26 mouse cellular contexts compared by ENCODE assay signal in the genomic region with DNA sequence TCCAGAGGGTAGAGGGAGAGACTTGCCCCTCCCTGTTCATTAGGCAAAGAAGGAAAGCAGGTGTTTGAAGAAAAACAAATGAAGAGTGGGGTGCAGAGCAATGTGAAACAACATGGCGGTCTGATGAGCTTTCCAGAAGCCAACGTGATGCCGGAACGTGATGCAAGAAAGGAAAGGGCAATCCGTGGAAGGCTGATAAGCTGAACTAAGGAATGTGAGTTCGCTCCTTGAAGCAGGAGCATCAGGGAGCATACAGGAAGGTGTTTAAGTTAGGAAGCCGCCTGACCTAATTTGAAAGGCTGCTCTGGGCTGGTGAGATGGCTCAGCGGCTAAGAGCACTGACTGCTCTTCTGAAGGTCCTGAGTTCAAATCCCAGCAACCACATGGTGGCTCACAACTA. TPM values are rescaled to one million over a fixed set of nuclear protein-coding genes. Genes with fewer than 3 reads are reported as not detected.
DNase-seq lines count a peak whose midpoint lies in the region; TF ChIP-seq lines count a peak whose summit lies in the region.
"Had no signal": no experiment of that assay in that cellular context is flagged by ENCODE, and none has a peak within 500 bp of the region (broad histone marks: within the 10 kb centered on the region; RNA-seq: fewer than 3 reads in every experiment).

No protein-coding gene starts in this region.

- H3K4me1 ChIP-seq in small intestine, adult 2 months (ENCODE audit: control insufficient read depth, insufficient read depth, insufficient read length, low read length): peaks cover 24% of the 10 kb centered on the region; the same call in 1 of the 2 replicates

- H3K36me3 ChIP-seq in small intestine, adult 2 months (ENCODE audit: control insufficient read depth, insufficient read depth, low read length): no peaks in the 10 kb centered on the region
- H3K36me3 ChIP-seq: embryonic facial prominence, embryonic 13.5 days; G1E; hindbrain, embryonic 13.5 days; limb, embryonic 10.5 days; liver, embryonic 15.5 days; lung, embryonic 15.5 days; midbrain, embryonic 15.5 days; neural tube, embryonic 13.5 days had no signal

- intact Hi-C loops in heart, postnatal 25 days (cut with DNase I): no loop called here

- DNase-seq in heart, adult 8-10 months (ENCODE audit: low spot score): peak; percentile 29
- no peak for DNase-seq in heart, postnatal 25 days (ENCODE audit: low spot score)
- DNase-seq in ES-CJ7 (ENCODE audit: low read depth, low spot score) (peak; percentile 71), ZHBTc4 (ENCODE audit: low read depth, low spot score) (peak; percentile 81)
- DNase-seq in ovary, adult 18-20 months (ENCODE audit: low spot score): no peak
- DNase-seq in gastrocnemius, postnatal 4 days (ENCODE audit: low spot score in 2 of 2): no peak
- DNase-seq: adrenal gland, postnatal 10 days; cerebellum, adult 2 months; cerebellum, postnatal 25 days; embryo, embryonic 11 days; kidney, adult 2 months; kidney, postnatal 10 days; liver; thymus, postnatal 25 days had no signal

- TF ChIP-seq CTCF in small intestine, adult 2 months (IDR thresholded peaks at IDR 0.05; ENCODE audit: extremely low read depth, insufficient read length, insufficient replicate concordance, low read depth, low read length): no peak

- no peaks in the 10 kb centered on the region for H3K27me3 ChIP-seq in small intestine, adult 2 months (ENCODE audit: control insufficient read depth, insufficient read depth, low read length)
- H3K27me3 ChIP-seq: hindbrain, embryonic 13.5 days; liver, embryonic 15.5 days; lung, embryonic 15.5 days; midbrain, embryonic 15.5 days; neural tube, embryonic 13.5 days; Patski had no signal

- WGBS in small intestine, adult 2 months: 47% methylated on average over 8 of the region's 8 CpGs

- peak overlapping the region; percentile 45; the same call in 1 of the 2 replicates for H3K27ac ChIP-seq in small intestine, adult 2 months (ENCODE audit: insufficient read depth, low read depth, low read length)
- H3K27ac ChIP-seq: embryonic facial prominence, embryonic 13.5 days; liver, embryonic 15.5 days; midbrain, embryonic 15.5 days had no signal

- TF ChIP-seq POLR2A in small intestine, adult 2 months (IDR thresholded peaks at IDR 0.05; ENCODE audit: low read depth, low read length): no peak

- 0 out of 2 replicates have a peak overlapping the region, but pooled peaks have one; percentile 4 for H3K4me3 ChIP-seq in small intestine, adult 2 months (ENCODE audit: low read depth, low read length)
- H3K4me3 ChIP-seq: embryonic facial prominence, embryonic 13.5 days; erythroblast, embryonic 14.5 days; hindbrain, embryonic 13.5 days; limb, embryonic 10.5 days; liver, embryonic 15.5 days; lung, embryonic 15.5 days; midbrain, embryonic 15.5 days; myocyte; neural tube, embryonic 13.5 days had no signal

RNA-seq across cellular contexts. Expression of gene Enc1, which starts 55.4 kb away (rescaled TPM):
- 1 to 10 TPM; 3.6 to 7.0 (median 4.7) TPM for total RNA-seq in heart, adult 8-10 months (2022)
- 1 to 10 TPM; 5.6 to 6.4 TPM for total RNA-seq in heart, postnatal 25 days (2021)
- polyA plus RNA-seq in small intestine, adult 2 months (2012; rRNA removed): 3.4 and 4.6 TPM in 2 replicates
- total RNA-seq in gastrocnemius, postnatal 4 days (2021): 10 to 100 TPM; 11.0 to 12.9 TPM

Comparison
In these comparisons a context has a peak if more than half of its experiments do, and no peak if none do; other contexts are left out.
1. DNase-seq: peak in heart, adult 8-10 months (single experiment), ES-CJ7 (single experiment) and ZHBTc4 (single experiment); none in heart, postnatal 25 days (single experiment), ovary, adult 18-20 months (single experiment) and gastrocnemius, postnatal 4 days (0 of 2).